Mouse (Mus musculus) T-helper 2 cell (primary cell): ENCODE data around the gene Tchp.

Experiments
- in situ Hi-C: fragments of 300-600 bp; cut with MboI, MseI; formaldehyde crosslinking; loops from one replicate; pipeline ENCODE4 v1.15.1; 2025; ENCODE audit warnings: high pct_unique_total_duplicates

Tchp gene

DNA sequence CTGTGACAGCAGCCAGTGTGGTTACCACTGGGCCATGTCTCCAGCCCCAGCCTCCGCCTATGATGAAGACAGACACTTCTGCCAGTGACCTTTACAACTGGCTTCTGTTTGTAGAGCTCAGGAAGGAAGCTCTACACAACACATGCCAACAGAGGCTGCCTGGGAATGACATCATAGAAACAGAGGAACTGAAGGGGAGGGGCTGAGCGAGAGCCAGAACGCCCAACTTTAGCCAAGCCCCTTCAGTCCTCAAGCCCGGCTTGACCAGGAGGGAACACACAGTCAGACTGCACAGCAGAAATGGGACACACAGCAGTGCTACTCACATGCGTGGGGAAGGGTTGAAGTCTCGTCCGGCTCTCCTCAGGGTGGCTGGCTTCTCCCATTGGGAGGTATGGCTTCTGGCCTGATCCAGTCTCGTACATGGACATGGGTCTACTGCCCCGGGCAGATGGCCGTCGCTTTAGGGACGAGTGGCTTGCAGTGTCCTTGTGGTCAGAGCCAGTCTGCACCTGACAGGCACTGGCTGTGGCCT is 31.2 kb downstream of the Tchp start:
- in situ Hi-C loops, result no loop called here

DNA sequence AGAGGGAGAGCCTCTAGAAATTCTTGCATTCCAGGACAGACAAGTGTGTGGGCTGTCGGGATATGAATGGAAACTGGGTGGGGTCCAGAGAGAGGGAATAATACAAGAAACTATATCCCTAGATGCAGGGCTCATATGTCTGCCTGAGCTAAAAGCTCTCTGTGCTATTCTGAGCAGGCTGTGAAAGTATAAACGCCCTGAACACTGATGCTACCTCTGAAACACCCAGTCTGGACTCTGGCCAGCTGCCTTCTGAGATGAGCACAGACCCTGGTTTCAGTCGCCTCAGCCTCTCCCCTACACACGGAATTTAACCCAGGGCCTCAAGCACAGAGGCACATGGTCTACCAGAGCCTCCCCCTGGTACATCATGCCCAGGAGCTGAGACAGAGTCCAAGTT is 33.0 kb downstream of the Tchp start:
- in situ Hi-C loops, result no loop called here

DNA sequence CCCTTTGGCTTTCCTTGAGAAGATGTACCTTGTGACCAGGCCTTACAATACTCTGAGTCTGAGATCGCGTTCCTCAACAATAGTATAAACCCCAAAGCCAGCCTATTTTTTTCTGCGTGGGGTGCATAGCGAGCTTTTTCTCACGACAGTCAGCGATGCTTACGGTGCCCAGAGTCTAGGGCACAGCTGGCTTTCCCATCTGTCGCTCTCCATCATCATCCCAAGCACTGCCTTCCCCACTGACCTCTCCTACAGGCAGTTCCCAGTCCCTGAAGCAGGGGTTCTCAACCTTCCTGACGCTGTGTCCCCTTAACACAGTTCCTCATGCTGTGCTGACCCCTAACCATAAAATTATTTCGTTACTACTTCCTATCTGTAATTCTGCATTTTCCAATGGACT is 35.0 kb downstream of the Tchp start:
- in situ Hi-C loops, result no loop called here

DNA sequence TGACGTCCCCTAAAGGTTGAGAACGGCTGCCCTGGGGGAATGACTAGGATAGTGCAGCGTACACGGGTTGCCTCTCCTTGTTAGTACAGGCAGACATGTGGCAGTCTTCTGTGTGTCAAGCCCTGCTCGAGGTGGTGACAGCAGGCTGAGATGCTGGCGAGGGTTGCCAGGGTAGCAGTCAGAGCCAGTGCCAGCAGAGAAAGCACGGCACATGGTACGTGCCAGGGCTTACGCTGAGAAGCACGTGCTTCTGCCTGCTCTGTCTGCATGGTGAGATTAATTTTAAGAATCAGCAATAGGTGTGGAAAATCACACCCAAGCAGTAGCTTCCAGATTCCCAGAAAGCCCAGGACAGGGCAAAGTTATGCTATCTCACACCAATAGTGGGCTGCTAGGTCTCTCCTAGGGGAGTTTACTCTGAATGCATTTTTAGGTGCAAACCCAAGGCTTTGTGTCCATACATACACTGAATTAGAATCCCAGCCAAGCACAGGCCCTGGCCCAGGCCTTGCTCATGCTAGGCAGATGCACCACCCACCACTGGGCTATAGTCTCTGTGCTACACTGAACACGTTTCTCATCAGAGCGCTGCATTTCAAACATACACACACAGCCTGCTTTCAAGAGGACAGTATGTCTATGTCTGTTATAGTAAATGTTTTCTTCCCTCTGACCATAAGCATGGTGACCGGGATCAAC is 35.6 kb downstream of the Tchp start:
- in situ Hi-C loops, result no loop called here

DNA sequence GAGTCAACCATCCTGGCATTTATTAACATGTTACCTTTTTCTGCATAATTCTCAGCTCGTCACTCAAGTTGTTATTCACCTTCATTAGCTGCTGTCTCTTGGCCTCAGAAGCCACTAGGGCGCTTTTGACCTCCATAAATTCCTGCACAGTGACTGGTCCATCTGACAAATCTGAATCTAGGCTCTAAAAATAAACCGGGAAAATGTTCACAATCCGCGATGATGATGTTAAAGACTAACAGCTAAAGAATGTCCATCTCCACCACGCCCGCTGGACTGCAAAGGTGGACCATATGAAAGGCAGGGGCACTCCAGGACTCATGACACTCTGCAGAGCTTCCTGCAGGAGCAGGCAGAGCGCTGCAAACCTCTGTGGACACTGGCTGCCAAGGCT is 36.1 kb downstream of the Tchp start:
- in situ Hi-C loops, result no loop called here

DNA sequence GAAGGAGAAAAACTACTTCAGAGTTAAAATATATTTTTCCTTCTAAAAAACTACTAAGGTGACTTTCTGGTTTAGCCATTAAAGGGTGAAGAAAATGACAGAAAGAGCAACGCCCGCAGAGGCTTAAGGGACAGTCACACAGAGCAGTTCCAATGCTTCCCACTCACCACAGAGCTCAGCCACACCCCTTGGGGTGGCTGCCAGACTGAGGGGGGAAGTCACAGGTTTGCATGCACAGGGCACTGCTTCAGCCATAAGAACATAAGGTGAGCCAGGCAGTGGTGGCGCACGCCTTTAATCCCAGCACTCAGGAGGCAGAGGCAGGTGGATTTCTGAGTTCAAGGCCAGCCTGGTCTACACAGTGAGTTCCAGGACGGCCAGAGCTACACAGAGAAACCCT is 38.0 kb downstream of the Tchp start:
- in situ Hi-C loops, result no loop called here

DNA sequence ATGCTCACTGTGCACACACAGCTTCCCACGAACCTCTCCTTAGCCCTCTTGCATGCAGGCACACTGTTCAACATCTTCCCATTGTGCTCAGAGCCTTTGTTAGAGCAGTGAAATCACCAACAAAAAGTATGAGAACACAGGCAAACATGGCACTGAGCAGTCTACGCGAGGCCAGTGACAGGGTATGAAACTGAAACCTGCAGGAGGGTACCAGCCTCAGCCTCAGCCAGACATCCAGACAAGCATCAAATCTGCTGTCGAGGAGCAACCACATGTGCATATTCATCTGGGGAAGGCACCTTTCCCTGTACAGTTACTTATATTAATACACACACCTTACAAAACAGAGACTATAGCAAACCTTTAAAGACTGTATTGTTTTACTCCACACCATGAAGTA is 39.3 kb downstream of the Tchp start:
- in situ Hi-C loops, result no loop called here

DNA sequence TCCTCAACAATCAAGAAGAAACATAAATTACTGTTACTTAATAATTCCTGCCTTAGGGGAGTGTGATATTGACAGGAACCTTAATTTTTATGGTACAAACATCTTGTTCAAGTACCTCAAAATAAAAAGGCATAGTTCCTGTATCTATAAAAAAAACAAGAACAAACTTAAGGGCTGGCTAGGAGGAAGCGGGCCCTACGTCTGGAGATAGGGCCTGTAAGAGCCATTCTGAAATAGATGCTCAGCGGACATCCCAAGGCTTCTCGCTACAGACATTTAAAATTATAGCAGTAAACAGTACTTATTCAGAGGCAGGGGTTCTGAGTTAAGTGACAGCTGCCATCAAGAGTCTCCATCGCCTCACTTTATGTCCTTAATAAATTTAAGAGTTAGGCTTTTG is 40.0 kb downstream of the Tchp start:
- in situ Hi-C loops, result no loop called here

DNA sequence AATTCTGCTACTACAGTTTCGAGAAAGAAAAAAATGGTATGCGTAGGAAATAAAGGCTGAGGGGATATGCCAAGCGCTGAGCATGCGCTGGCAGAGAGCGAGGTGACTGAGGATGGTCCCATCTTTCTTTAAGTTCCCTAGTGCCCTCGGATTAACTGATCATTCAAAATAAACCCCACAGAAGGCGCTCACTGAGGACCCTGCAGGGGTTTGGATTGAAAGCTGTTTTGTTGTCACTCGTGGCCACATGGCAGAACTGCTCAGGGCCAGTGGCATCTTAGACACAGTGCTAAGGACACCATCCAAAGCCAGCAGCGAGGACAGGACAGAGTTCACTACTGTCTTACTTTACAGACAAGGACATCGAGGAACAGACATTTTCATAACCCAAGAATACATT is 42.8 kb downstream of the Tchp start:
- in situ Hi-C loops, result no loop called here

DNA sequence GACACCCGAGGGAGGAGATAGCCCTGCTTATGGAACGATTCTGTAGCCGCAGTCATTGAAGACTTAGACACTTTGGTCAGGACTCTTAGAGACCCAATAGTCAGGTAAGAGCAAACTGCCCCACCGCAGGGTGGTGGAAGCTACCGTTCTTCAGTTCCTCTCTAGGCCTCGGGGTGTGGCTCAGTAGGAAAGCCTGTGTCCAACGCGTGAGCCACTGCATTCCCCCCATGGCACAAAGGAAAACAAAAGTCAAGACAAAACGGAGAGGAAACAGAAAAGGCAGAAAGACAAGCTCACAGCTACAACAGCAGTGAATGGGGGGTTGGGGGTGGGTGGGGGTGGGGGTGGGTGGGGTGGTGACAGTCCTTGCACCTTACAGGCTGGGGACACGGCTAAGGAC is 44.8 kb downstream of the Tchp start:
- in situ Hi-C loops, result no loop called here

DNA sequence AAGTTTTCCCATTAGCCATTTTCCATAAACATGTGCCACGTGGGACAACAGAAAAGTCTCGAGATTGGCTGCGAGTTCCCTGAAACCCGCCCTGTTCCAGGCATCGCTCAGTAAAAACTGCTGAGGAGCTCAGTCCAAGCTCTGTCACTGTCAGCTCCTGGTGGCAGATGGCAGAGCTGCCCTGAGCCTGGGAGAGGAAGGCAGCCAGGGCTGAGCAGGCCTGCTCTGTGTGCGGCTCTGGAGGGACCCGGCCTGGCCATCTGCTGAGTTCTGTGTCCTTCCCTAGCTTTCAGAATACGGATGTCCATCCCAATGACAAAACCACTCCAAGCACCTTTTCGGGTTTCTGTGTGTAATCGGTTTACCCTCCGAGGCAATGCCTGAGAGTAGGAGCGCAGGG is 45.8 kb downstream of the Tchp start:
- in situ Hi-C loops, result no loop called here

DNA sequence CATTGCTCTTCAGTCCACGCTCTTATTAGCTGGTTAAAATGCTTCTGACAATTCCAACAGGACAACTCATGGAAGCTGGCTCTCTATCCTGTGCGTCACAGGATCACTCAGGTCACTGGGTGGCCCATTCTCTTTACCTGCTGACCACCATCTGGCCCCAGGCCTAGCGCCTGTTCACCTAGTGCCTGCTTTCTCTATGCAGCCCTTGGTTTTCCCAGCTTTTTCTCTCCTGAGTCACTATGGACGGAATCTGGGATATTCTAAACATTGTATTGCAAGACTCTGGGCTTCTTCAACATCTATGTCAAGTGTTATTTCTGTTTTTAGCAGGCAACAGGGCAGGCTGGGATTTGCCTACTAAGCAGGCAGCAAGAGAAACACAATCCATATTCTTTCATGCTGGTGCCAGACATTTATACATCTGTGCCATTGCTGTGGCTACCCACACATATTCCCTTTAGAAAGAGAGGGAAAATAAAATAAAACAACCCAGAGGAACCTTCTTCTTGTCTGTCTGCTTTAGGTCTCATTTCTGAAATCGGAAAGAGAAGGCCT is 52.1 kb downstream of the Tchp start:
- in situ Hi-C loops, result no loop called here

DNA sequence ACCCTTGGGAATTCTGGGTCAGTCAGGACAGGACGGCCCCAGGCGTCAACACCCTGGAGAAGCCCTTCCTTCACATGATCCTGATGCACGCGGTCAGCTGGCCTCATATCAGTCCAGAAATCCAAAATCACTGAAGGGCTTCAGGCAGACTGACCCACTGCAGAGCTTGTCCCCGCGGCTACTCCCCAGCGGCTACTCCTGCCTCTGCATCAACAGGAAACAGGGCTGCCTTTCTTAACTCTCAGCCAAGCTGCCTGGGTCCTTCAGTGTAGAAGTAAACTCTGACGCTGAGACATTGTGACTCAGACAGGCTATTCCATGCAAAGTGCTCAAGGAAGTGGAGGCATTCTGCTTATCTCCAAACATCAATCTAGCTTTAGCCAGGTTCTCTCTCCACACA is 54.4 kb downstream of the Tchp start:
- in situ Hi-C loops, result no loop called here

DNA sequence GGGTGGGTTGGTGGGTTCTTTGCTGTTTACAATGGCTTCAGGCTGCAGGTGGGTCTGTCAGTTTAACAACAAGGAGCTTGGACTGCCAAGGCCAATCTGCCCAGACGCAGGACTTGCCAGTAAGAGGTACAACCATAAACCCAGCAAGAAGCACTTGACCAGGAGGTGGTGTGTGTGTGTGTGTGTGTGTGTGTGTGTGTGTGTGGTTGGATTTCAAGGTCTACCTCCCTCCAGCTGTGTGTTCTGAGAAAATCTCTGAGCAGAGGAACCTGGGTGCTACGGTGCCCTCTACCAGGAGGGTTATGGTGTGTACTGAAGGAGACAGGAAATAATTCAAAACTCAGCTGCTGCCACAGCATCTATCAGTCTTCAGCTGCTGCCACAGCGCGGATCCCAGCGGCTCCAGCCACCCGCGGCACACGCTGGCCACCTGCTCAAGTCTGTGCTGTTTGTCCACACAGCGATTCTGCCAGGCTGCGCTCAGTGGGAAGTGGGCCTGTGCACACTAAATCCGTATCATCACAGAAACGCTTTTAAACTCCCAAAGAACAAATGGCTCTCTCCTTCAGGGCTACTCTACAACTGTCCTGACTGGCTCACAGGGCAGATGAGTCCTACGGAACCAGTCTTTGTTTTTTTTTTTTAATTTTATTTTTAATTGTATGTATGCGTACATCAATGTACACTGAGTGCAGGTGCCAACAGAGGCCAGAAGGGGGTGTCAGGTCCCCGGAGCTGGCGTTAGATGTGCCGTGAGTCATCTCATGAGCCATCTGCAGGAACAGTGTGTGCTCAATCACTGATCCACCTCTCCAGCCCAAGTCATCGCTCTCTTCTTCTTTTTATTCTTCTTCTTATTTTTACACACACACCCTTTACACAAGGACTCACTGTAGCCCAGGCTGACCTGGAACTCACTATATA is 57.5 kb downstream of the Tchp start:
- in situ Hi-C loops, result no loop called here

DNA sequence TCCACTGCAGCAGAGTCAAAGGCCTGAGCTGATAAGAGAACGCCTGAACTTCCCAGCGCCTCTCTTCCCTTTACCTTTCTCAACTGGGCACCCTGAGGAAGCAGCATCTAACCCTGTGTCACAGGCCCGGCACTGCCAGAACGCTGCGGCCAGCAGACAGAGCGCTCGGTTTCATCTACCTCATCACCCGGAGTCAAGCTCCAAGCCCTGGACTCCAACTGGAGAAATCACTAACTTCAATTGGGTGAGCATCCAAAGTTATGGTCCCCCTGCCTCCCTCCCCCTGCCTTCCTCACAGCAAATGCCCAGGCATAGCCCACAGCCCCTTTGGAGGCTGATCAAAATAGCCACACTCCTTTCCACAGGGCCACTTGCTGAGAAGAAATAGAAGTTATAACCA is 59.1 kb downstream of the Tchp start:
- in situ Hi-C loops, result no loop called here

DNA sequence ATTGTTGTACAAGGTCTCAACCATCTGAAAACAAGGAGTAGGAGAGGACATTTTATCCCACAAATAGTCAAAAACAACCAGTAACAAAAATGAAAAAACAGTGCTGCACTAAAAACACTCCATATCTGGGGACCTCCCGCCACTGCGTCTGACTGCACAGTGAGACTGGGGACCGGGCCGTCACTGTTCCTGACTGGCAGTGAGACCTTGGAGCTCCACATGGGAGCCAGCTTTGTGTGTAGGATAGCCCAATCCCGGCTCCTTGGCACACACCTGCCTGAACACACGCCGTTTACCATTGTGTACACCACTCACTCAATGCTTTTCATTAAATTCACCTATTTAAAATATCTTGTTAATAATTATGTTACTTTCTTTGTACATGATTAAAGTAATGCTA is 59.6 kb downstream of the Tchp start:
- in situ Hi-C loops, result no loop called here

DNA sequence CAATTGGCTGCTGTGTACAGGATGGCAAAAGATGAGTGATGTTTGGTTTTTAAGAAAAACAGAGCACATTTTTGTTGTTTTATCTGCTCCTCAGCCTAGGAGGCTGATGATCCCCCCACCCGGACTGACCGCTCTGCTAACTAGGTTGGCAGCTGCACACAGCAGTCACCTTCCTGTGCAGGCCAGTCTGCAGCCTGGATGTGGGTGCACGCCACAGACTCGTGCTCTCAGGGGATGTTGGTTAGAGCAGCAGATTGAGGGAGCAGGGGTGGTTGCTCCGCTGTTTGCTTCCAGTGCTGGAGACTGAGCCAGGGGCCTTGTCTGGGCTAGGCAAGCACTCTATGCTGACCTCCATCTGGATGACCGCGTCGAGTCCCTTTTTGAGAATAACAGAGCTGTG is 62.2 kb downstream of the Tchp start:
- in situ Hi-C loops, result no loop called here

DNA sequence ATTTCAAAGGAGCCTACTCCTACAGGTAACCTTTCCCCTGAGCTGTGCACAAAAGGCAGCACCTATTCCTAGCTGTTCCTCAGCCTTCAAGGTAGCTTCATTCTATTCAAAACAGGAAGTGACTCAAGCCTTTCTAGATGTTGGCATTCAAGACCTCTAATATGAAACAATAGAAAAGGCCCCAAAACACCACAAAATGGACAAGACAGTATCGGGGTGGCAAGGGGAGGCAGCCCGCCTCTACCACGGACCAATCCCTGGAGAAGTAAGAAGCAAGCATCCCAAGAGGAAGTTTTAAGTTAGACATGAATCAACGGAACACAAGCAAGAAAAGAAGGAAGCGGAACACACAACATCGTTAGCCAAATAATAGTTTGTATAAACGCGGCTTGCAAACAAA is 64.2 kb downstream of the Tchp start:
- in situ Hi-C loops, result no loop called here
